Mouse (Mus musculus): ENCODE measurements around the gene Srrm2.

DNA sequence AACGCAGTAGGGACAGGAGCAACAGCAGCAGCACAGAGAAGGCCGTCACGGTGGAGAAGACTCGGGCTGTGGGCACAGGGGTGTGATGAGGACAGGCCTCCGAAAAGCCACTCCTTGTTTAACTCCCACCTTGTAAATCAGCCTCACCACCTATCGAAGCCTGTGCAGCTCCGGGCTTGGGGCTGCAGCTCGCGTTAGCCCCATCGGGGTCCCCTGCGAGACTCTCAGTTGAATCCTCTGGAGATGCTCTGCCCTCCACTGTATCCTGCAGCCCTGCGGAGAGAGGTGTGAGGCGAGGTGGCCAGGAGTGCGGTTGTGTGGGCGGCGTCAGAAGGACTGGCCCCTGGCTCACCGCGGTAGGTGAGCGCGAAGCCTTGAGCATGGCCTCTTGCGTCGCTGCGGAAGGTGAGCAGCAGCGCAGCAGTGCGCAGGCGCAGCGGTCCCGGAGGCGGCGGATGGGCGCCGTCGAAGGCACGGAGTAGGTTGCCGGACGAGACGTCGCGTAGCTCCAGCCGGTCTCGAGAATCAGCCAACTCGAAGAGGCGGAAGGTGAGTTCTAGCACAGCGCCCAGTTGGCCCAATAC lies 48.0 kb upstream of the Srrm2 start:
- TF ChIP-seq CTCF (IDR thresholded peaks at IDR 0.05; ENCODE audit: insufficient read depth, low read length) (no peak), POLR2A (IDR thresholded peaks at IDR 0.05; ENCODE audit: borderline replicate concordance, extremely low read depth, low read depth, low read length) (0 out of 2 replicates have a peak, but pooled peaks have one; percentile 15)
